Mouse (Mus musculus): ENCODE measurements around the gene Acin1.

Acin1 gene

GRCm38 (mm10) chr14:54696752-54697151 is 10.0 kb upstream of the Acin1 start:
- DNase-seq: no peak

DNA sequence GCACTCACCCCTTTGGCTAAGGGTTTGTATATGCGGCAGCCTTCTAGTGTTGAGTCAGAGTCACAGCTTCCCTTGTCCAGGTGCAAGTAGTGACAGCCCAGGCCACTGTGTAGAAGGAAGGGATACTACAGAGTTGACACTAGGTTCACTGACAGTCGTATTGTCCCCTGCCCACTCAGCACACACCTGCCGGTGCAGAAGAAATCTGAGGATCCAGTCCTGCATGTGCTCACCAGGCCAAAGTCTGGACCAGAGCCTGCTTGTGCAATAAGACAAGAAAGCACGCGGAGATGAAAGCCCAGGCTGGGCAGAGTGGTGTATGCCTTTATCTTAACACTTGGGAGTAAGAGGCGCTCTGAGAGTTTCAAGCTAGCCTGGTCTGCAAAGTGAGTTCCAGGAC is 8.3 kb upstream of the Acin1 start:
- DNase-seq: no peak

- no peak for DNase-seq
Observed at GRCm38 (mm10) chr14:54687251-54687650, 520 bp upstream of the Acin1 start.

- peak; percentile 90 for DNase-seq
Observed at GRCm38 (mm10) chr14:54686063-54686521, 639 bp downstream of the Acin1 start, which contains the start of gene 1700123O20Rik. Gene 1700123O20Rik, plus strand, starts transcription at chr14:54686216.

DNA sequence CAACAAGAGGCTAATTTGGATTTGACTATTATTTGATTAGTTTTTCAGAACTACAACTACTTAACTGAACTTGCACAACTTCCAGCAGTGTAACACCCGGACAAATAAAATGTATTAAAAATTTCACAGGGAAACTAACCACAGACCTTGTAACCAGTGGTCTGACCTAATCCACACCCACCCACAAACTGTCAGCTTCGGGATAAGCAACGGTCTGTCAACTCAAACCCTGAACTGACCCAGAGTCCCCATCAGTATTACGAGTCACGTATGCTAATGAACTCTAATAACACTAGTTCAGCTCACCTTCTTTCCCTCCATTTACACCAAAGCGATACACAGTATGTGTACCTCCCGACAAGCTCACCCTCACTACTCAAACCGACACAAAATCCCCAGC is 1.3 kb downstream of the Acin1 start:
- no peak for DNase-seq

GRCm38 (mm10) chr14:54682396-54682795 is 4.3 kb downstream of the Acin1 start:
- no peak for DNase-seq

- no peak for DNase-seq
Observed at GRCm38 (mm10) chr14:54678657-54679304, 8.0 kb downstream of the Acin1 start.

DNA sequence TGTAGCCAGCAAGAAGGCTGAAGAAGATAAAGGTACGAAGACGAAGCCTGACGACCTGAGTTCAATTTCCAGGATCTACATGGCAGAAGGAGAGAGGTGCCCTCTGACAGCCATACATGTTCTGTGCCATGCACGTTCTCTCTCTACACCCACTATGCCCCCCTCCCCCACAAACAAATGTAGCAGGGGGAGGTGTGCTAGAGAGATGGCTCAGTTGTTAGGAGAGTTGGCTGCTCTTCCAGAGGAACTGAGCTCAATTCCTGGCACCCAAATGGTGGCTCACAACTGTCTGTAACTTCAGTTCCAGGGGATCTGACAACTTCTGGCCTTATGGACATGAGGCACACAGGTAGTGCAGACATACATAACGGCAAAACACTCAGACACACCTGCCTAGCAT is 10.4 kb downstream of the Acin1 start:
- no peak for DNase-seq

DNA sequence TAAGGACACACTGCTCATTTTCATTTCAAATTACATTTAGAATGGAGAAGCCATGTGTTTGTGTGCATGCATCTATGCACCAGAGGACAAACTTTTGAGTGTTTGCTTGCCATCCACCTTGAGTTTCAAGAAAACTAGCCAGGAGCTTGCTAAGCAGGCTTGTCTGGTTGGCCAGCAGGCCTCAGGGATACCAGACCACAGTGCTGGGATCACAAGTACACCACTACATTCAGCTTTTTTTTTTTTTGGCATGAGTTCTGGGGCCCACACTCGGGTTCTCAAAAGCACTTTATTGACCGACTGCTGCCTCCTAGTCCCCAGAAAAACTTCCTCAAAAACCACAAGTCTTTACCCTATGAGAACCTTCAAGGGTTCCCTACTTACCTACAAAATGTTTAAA is 12.4 kb downstream of the Acin1 start:
- DNase-seq: no peak

- DNase-seq: peak; percentile 59
Observed at GRCm38 (mm10) chr14:54669381-54669780, 17.4 kb downstream of the Acin1 start.

- no peak for DNase-seq
Observed at GRCm38 (mm10) chr14:54664477-54665222, 22.1 kb downstream of the Acin1 start.

DNA sequence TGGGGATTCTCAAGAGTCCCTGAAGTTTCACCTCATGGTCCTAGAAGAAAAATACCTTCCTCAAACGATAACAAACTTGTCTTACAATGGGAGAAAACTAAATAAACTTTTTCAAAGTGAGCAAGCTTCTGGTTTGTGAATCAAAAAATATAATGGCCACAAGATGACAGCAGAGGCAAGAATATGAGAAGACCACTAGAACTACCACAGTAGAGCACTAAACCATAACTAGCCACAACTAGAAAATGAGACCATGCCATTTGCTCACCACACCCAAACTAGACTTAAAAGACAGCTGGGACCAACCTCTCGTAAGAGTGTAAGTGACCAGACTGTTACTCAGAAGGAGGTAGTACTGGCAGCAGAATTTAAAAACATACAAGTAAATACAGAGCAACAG is 26.7 kb downstream of the Acin1 start:
- no peak for DNase-seq

DNA sequence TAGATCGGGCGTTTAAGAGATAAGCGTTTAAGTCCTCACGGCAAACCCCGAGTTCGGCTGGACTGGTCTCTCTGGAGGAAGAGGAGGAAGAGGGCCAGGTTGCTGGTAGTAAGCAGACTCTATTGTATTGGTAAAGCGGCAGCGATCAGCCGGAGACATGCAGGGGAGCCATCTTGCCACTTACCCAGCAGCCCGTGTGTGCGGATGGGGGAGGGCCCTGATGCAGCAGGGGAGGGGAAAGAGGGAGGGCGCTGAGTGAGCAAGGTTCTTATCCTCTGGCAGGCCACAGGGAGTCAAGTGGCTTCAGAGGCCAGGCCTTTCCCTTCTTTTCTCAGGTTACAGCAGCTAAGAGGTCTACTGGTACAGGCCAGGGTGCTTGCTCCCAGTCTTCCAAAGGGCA is 33.2 kb downstream of the Acin1 start:
- DNase-seq: peak; percentile 93

DNA sequence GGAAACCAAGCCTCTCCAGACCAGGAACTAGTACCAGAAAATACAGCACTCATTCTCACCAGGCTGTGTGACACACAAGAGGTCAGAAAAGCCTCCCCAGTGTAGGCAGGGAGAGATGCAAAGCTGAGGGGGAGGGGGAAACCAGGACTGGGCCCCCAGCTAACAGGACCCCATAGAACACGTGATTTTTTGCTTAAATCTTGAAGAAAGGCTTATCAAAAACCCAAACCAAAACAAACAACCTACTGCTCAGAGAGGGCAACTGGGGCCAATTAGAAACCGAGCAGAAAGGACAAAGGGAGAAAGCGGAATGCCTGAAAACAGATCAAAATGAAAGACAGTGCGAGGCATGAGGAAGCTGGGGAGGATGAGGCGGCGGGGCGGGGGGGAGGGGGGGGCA is 33.9 kb downstream of the Acin1 start:
- DNase-seq: no peak

- no peak for DNase-seq
Observed at GRCm38 (mm10) chr14:54651556-54651955, 35.2 kb downstream of the Acin1 start.

DNA sequence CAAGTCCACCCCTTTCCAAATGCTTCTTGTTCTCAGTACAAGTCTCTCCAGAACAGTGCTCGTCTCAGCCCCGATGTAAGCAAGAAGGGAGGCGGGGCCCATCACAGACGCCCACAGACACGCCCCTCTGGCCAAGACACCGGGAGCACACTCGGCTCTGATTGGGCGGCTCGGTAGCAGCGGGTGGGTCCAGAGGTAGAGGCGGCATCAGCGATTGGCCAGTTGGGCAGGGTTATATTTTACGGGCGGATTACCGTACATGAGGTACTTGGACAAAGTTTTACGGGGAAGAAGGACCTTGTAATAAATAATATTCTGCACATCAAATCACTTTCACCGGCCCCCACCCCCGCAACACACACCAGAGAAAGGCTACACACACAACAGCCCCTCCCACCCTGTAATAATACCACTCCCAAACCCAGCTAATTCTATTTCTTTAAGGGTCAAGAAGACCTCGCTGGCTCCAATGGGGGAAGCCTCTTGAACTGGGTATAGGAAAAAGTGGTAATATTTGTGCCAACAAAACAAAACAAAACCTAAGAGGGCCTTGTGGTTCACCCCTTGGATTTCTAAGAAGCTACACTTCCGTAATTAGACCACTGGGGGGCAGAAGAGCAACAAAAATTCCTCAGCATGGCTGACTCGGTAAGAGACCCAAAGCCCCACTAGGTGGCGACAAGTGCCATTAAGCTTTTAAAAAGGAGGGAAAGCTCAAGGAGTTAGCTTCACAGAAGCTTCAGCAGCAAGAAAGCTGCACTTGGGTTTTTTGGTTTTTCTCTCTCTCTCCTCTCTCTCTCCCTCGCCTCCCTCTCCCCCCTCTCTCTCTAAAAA is 35.9 kb downstream of the Acin1 start:
- peak; percentile 88 for DNase-seq

DNA sequence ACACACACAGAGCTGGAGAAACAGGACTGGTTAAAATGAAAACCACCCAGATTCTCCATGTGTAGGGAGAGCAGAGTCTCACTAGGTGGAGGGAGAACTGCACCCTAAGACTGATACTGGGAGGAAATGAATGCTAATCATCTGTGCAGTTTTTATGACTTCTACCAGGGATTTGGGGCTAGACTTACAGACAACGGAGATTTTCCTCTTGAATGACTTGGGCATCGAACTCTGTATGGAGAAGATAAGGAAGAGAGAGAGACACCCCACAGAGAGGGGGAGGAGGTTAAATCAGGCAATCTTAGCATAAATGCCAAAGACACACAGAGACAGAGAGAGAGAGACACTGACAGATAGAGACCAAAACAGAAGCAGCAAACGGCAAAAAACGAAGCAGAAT is 38.8 kb downstream of the Acin1 start:
- DNase-seq: no peak

DNA sequence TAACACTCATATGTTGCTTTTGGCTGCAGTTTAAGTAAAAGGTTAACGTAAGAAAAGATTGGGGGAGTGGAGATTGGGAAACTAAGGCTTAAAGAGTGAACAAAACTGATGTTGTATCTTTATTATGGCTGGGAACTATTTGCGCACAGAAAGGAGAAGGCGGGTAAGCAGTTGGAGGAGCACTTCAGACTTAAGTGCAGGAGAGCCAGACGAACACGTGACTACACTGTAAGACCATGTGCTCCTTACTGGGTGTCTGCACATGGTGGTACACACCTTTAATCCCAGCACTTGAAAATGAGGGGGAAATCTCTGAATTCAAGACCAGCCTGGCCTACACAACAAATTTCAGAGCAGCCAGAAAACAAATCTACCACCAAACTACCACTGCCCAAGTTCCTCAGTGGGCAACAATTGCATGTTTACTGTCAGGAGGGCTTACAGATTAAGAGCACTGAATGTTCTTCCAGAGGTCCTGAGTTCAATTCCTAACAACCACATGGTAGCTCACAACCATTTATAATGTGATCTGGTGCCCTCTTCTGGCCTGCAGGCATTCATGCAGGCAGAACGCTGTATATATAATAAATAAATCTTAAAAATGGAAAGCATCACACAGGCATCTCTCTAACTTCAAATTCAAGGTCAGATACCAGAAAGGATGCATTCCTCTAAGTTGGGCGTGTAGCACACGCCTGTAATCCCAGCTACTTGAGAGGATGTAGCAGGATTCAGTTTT is 39.7 kb downstream of the Acin1 start:
- DNase-seq: no peak

DNA sequence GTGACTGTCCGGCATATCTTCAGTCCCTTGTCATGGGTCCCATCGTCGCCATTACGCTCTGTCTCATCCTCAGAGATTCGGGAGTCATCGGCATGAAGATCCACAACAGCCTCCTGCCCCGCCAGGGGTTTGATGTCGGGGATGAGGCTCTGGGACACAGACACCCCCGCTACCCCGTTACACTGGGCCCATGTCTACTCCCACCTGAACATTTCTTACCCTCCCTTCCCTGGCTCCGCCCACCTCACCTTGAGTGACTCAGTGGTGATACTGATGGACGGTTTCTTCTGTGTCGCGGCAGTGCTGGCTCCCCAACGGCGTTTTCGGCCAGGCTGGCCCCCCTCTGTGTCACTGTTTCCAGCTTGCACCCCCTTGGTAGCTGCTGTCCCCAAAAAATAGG is 40.3 kb downstream of the Acin1 start:
- DNase-seq: no peak

- DNase-seq: no peak
Observed at GRCm38 (mm10) chr14:54644294-54644693, 42.4 kb downstream of the Acin1 start.

- DNase-seq: no peak
Observed at GRCm38 (mm10) chr14:54643011-54643410, 43.7 kb downstream of the Acin1 start.

- DNase-seq: no peak
Observed at GRCm38 (mm10) chr14:54642224-54642944, 44.3 kb downstream of the Acin1 start.

Data from kidney, postnatal 14 days (tissue).